Mouse (Mus musculus) fat pad, adult 2 months (tissue): ENCODE data around the gene Dennd5a.

Experiments
- DNase-seq: peaks from one replicate; pipeline ENCODE4 v3.0.0-alpha.2; 2011; ENCODE audit warnings: low read depth, low spot score; ENCODE audit errors: extremely low read depth

Dennd5a gene

DNA sequence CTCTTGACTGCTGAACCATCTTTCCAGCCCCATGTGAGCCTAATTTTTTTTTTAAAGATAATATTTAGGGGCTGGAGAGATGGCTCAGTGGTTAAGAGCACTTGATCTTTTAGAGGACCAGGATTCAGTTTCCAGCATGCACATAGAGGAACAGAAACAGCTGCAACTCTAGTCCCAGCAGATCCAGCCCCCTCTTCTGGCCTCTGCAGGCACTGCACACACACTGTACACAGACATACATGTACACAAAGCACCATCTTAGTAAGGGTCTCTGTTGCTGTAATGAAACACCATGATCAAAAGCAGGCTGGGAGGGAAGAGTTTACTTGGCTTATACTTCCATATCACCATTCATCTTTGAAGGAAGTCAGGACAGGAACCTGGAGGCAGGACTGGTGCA lies 5.4 kb upstream of the Dennd5a start:
- no peak for DNase-seq

DNA sequence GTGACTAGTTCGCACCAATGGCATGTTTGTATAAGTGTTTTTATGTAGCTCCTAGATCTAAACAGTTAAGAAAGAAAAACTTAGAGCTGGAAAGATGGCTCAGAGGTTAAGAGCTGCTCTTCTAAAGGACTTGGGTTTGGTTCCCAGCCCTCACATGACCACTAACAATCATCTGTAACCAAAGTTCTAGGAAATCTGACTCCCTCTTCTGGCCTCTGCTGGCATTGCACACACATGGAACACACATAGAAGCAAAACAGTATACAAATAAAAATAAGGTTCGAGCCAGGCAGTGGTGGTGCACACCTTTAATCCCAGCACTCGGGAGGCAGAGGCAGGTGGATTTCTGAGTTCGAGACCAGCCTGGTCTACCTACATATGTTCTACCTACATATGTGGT lies 3.4 kb upstream of the Dennd5a start:
- DNase-seq = no peak

DNA sequence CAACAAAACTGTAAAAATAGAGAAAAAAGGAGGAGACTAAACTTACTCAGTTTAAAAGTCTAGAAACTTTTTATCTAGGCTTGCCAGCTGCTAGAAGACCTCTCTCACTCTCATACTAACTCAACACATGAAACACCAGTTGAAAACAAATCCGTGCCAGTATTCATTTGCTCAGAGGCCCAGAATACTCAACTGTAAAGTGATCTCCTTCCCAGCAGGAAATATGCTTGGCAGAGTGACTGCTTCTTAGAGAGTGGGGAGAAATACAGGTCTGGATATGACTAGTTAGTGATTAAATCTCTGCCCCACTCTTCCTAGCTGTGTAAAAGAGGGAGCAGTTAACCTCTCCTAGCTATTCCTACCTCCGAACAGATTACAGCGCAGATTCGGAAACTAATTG lies 2.3 kb upstream of the Dennd5a start:
- DNase-seq = no peak

DNA sequence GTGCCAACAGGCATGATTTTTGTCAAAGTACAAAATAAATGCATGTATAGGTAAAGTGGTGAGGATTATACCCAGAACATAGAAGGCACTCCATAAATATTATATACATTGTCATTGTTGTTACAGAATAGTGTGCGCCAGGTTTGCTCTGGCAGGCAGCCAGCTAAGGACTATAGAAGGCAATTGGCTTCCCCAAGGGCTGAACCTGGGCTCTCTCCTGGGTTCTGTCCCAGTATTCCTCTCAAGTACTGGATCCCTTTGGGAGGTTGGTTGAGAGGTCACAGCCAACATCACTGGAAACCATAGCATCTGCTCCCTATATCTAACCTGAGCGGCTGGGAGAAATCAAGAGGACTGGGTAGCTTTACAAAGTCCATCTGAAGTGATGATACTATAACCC lies 1.3 kb upstream of the Dennd5a start:
- no peak for DNase-seq

DNA sequence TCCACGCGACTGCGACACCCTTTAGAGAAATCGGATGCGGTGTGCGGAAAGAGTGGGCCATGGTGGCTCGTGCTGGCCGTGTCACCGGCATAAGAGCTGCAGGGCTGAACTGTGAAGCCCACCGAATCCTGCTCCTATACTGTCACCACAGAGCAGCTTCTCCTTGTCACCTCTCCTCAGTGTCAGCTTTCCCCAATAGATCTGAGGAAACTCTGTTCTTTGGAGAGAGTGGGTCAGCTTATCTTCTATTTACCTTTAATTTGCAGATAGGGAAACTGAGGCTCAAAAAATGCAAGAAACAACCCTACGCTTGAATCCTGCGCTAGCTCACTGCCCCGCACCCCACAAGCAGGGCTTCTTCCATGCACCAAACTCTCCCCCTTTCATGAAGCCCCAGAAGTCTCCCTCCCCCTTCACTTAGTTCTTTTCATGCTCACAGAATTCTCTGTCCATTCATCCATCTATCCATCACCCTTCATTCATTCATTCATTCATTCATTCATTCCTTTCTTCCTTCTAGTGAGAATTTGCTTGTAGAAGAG lies 414 bp upstream of the Dennd5a start:
- DNase-seq = no peak

DNA sequence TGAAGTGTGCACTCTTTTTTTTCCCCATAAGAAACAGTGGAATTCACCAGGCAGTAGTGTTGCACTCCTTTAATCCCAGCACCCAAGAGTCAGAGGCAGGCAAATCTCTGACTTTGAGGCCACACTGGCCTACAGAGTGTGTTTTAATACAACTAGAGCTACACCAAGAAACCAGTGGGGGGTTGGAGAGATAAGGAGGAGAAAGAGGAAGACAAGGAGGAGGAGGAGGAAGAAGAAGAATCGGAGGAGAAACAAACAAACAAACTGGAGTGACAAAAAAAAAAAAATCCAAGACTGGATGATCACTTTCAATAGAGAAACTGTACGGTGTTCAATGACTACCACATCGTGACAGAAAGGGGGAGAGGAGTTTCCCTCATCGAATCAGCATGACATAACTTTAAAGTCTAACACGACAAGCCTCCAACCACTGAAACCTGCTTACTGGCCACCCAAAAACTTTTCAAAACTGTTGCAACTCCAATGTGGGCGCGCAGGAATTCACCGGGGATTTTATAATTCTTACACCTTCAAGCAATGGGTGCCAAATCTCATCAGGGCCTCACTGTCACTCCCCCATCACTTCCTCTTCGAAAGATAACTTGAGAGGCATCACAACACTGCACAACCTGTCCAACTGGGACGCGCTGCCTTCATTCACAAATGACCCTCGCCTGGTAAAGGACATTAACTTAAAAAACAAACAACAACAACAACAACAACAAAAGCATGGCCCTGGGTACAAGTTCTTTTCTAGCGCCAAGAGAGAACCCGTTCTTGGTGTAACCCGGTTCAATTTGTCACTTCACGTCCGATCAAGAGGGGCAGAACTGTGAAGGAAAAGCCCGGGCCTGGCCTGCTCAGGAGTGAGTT lies 1.2 kb downstream of the Dennd5a start:
- DNase-seq = no peak

DNA sequence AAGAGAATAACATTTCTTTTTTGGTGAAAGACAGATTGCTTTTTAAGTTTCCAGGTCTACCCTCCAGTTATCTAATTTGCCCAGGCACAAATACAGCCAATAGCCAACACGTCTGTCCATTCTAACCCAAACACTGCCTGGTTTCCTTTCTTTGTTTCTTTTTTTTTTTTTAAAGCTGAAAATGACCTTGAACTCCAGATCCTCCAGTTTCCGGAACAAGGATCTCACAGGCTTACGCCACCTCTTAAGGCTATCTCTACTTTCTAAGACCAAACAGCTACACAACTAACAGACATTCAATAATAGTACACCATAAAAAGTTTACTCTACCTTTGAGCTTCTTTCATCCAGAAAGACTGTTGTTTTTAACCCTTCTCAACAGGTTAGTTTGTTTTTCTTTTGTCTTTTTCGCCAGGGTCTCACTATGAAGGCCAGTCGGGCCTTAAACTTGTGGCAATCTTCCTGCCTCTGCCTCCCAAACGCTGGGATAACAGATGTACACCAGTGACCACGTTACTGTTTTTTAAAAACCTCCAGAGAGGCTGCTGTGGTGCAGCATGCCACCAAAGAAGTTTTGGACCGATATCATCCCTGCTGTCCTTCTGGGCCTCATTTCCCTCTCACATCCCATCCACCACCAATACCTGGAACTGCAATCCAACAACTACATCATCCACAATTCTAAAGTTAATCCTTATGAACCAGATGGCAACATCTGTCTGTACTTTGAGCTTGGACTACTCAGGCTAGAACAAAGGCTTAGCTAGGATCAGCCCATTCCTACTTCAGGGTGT lies 2.1 kb downstream of the Dennd5a start:
- no peak for DNase-seq

DNA sequence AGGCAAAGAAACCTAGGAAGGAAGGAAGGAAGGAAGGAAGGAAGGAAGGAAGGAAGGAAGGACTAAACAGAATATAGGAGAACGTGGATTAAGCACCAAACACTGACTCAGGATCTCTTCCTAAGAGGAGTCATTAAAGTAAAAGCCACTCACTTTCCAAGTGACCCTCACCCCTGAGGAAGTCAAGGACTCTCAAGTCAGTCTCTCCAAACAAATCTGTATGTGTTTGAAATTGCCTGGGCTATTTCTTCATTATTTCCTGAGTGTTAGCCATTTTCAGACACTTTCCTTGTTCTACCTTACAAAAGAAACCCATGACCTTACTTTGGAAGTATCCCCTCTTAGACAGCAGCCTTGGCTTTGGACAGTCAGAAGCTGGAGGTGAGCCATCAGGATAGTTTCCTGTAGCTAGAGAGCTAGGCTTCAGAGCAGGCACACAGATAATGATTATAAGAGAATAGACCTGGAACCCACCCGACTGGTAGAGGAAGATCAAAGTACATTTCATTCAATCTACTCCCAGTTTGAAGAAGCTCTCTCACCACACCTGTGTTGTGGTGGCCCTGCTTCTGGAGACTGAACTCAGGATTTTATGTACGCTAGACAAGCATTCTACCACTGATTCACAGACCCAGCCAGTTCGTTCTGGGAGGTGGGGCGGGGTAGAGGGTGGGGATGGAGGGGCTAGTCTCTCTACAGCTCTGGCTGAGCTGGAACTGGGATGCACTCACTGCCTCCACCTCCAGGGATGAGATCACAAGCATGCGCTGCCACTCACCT lies 5.5 kb downstream of the Dennd5a start:
- no peak for DNase-seq

DNA sequence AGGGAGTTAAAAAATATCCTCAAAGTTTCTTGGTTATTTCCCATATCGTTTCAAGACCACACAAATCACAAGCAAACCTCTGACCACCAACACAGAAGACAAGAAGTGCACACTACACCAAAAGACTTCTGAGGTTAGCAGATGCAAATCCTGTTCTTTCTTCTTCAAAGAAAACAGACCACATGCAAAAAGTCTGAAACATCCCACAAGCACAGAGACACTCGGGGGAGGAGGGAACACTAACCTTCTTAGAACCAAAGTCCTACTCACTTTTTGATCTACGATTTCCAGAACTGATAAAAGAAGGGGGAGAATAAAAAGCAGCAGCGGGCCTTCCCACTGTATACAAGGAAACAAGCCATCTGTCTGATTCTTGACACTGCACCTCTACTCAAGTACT lies 9.0 kb downstream of the Dennd5a start:
- no peak for DNase-seq

DNA sequence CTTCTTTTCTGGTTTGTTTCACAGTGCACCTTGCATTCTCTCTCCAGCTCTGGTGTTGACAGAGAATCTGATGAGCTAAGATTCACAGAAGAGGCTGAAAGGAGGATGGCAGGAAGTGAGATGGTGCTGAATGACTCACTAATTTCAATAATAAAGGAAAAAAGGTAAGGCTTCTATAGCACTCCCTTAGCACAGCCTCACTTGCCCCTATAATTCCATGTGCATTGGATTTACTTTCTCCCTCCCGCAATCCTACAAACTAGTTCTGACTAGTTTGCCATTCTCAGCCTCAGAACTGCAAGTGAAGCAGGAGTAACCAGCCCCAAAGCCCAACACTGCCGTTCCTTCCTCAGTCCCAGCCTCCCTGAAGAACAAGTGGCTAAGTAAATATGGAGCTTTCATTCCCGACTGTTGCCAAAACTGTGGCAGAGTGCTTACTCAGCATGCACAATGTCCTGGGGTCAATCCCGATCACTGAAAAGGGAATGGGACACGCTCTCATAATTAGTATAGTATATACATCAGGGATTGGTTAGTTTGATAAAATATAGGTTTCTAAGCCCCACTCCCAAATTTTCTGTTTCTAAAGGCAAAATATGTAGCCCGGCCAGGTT lies 15.7 kb downstream of the Dennd5a start:
- no peak for DNase-seq

DNA sequence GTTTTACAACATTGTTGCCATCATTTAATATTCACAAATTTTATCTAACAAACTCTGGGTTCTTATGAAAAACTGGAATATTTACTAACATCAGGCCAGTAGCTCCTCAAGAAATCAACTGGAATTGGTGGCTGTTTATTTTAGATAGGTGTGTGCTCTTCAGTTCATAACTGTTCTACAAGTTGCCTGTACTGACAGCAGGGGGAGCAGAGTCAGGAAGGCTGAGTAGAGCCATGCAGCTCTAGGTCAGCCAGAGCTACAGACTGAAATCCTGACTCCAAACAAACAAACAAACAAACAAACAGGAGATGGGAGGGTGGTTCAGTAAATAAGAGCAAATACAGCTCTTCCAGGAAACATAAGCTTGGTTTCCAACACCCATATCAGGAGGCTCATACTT lies 30.6 kb downstream of the Dennd5a start:
- no peak for DNase-seq

DNA sequence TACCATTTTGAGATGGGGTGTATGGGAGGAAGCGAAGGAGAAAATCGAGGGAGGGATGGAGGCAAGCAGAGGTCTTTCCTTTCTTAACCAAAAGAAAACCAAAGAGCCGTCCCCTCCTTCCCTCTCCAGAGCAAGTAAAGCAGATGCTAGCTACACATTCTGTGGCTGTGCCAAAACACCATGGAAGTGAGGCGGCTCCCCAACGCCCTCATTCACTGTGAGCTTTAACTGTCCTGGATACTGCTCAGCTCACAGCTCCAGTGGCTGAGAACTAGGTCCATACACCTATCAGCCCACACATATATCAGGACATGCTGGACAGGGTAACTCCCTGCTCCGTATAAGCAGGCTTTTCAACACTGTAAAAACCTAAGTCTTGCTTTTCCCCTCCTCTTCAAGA lies 31.9 kb downstream of the Dennd5a start:
- no peak for DNase-seq

DNA sequence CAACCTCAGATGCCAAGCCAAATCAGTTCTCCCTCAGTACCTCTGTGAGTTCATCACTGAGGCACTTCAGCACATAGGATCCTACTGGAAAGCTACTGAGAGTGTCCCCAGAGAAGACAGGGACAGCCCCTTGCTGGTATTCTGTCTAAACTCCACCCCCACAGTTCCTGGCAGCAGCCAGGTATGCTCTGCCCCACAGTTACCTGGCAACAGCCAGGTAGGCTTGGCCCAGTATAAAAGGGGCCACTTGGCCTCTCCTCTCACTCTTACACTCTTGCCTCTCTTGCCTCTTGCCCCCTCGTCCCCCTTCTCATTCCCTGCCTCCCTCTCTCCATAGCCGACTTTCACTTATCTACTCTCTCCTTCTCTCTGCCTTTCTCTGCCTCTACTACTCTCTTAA lies 35.3 kb downstream of the Dennd5a start:
- DNase-seq = no peak

DNA sequence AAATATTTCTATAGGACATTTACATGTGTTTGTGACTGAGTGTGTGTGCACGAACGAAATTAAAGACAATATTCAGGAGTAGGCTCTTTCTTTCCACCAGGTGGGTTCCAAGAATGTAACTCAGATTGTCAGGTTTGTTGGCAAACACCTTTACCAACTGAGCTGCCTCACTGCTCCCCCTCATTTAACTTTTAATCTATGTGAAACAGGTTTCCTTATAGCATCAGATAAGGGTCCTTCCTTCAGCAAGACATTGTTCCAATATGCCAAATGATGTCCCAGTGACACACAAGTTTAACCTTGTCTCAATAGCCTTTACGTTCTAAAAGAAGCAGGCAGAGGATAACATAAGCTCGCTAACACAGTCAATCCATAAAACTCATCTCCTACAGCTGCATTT lies 37.4 kb downstream of the Dennd5a start:
- no peak for DNase-seq

DNA sequence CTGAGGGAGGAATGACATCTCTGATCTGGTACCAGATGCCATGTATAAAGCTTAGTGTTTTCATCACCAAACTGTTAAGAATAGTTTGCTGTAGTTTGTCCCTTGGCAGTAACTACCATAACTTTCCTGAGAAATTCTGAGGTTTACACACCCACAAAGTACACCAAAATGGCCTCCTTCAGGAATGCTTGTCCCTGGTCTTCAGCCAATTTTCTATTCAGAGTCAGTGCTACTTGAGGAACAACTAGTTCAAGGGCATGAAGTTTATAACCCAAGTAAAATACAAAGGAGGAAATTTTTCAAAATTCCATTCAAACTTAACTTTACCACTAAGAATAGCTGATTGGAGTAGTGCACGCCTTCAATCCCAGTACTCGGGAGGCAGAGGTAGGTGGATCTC lies 54.1 kb downstream of the Dennd5a start:
- no peak for DNase-seq

DNA sequence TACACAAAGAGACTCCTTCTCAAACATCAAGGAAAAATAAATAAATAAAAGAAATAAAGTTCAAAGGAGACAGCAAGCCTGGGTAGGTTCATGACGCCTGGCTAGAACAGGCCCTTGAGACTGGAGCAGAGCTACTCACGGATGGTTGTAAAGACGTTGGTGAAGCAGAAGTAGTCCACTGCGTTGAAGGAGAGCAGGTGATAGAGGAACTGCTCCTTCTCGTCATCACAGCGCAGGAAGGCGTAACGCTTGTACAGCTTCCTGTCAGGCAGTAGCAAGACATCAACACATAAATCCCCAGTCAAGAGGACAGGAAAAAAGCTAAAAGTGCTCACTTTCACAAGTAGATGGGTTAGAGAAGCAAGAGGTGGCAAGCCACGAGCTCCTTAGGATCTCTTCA lies 59.3 kb downstream of the Dennd5a start:
- no peak for DNase-seq

DNA sequence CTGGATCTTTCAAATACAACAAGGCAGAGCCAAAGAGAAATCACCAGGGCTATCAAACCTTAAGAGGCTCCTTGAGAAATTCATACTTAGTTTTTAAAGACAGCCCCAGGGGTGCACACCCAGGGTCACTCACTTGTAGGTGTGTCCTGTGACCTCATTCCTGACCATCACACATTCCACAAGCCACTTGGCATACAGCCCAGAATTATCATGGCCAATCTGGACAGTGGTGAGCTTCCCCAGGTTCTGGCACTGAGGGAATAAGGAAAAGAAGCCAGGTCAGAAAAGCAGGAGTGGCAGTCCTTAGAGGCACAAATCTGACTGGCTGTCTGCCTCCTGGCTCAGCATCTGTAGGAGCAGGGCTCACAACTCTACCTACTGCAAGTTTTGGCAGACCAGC lies 61.4 kb downstream of the Dennd5a start:
- no peak for DNase-seq

DNA sequence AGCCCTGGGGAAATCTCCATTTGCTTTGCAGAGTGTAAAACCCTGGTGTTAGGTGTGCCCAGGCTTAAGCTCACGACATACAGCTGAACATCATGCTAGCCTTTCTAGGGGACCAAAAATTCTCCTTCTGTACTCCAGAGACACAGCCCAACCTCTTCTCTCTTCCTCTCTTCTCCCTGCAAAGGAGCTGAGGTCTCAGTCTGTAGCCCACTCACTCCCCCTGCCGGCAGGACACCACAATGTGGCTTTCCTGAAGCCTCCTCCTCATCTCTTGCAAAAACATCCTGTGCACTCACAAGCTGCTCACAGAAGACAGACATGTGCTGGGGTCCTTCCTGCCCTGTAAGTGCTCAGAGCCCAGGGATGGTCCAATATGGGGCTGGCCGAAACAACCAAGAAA lies 67.7 kb downstream of the Dennd5a start:
- DNase-seq = no peak

DNA sequence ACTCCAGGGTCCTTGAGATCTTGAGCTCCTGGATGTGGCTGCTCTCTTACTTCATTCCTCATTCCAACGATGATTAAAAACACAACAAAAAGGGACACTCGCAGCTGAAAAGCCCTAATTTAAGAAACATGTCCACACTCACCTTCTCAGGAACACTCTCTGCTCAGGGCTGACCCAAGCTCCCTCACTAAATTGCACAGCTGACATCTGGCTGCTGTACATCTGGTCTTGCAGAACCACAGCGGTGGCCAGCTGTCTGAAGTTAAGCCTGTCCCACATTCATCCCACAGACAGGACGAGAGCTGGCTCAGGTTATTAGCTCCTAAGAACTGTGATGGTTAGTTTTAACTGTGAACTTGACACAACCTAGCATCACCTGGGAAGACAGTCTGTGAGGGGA lies 68.5 kb downstream of the Dennd5a start:
- no peak for DNase-seq

DNA sequence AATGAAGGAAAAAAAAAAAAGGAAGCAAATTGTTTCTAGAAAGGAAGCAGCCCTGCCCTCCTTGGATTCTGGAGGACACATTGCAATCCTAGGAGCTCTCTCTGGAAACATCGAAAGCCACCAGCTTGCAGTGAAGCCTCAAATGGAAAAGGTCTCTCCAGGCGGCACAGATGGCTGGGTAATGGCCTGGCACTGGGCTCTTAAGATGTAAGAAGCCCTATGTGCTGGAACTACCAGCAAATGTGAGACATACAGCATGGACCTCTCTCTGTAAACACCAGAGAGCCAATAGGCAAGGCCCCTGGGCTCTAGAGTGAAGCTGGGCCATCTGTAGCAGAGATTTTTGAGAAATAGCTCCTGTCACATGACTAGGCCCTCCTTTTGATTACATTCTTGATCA lies 70.0 kb downstream of the Dennd5a start:
- DNase-seq = no peak

DNA sequence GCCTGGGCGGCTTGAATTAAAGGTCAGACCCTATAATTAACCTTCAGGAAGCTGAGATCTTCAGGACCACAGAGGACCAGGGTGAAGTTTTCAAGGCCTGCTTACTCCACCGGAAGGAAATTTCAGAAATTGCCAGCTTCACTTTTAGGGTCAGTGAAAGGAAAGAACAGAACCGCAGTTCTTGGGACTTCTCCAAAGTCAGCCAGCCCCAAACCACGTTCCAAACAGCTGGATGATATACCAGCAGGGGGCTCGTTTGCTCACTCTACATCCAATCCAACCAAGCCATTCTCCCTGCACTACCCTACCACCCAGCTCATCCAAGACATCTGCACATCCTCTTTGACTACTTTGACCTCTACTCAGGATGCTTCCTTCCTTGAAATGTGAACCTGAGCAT lies 71.0 kb downstream of the Dennd5a start:
- DNase-seq = no peak
